ENCODE assay signal across 22 mouse cellular contexts in genomic region chr7:130543181-130543580, GRCm38 (mm10). TPM values are rescaled to one million over a fixed set of nuclear protein-coding genes. Genes with fewer than 3 reads are reported as not detected.
A peak's percentile ranks its signal among the peaks of the same experiment; 100 is the strongest.
DNase-seq lines count a peak whose midpoint lies in the region; ATAC-seq and TF ChIP-seq lines count a peak whose summit lies in the region.
"Had no signal": no experiment of that assay in that cellular context is flagged by ENCODE, and none has a peak within 500 bp of the region (broad histone marks: within the 10 kb centered on the region; RNA-seq: fewer than 3 reads in every experiment).

No protein-coding gene starts in this region.

- no peak for ATAC-seq in midbrain, embryonic 11.5 days (ENCODE audit: low FRiP score)
- no peak for ATAC-seq in midbrain, embryonic 16.5 days
- ATAC-seq: activated CD4-positive, CD25-positive, alpha-beta regulatory T cell, adult 4 months; CD4-positive, CD25-positive, alpha-beta regulatory T cell, adult 4 months; Patski had no signal

- no peak overlapping the region for H3K27ac ChIP-seq in gastrocnemius, adult 2 months
- no peak overlapping the region for H3K27ac ChIP-seq in heart, embryonic 10.5 days
- H3K27ac ChIP-seq in midbrain, embryonic 11.5 days (ENCODE audit: low read depth, low read length), result no peak overlapping the region
- no peak overlapping the region for H3K27ac ChIP-seq in midbrain, embryonic 16.5 days (ENCODE audit: low read length)

- H3K36me3 ChIP-seq in heart, embryonic 10.5 days, result peaks cover 70% of the 10 kb centered on the region
- peaks cover 22% of the 10 kb centered on the region for H3K36me3 ChIP-seq in midbrain, embryonic 11.5 days (ENCODE audit: control insufficient read depth, insufficient read depth, low read length)
- peaks cover 18% of the 10 kb centered on the region for H3K36me3 ChIP-seq in midbrain, embryonic 16.5 days (ENCODE audit: control insufficient read depth, insufficient read depth, low read length)

- H3K4me2 ChIP-seq in midbrain, embryonic 11.5 days, result no peak overlapping the region
- no peak overlapping the region for H3K4me2 ChIP-seq in midbrain, embryonic 16.5 days (ENCODE audit: low read length)

- no peak overlapping the region for H3K9ac ChIP-seq in midbrain, embryonic 11.5 days (ENCODE audit: low read length)
- H3K9ac ChIP-seq in midbrain, embryonic 16.5 days (ENCODE audit: low read depth, low read length), result no peak overlapping the region

- intact Hi-C loops in gastrocnemius, adult 2 months (cut with DNase I), result no loop called here
- intact Hi-C loops in gastrocnemius, postnatal 36 days (cut with DNase I), result no loop called here
- intact Hi-C loops in heart, postnatal 14 days (cut with DNase I), result no loop called here
- intact Hi-C loops in heart, postnatal 10 days (cut with DNase I), result no loop called here

- H3K9me3 ChIP-seq in heart, embryonic 10.5 days, result no peaks in the 10 kb centered on the region
- no peaks in the 10 kb centered on the region for H3K9me3 ChIP-seq in midbrain, embryonic 11.5 days (ENCODE audit: control insufficient read depth, low read length)
- H3K9me3 ChIP-seq in midbrain, embryonic 16.5 days (replicated peaks; ENCODE audit: control insufficient read depth, low read length, poor library complexity, severe bottlenecking), result no peaks in the 10 kb centered on the region
- H3K9me3 ChIP-seq: G1E had no signal

- DNase-seq in gastrocnemius, adult 2 months, result peak; percentile 1
- no peak for DNase-seq in gastrocnemius, postnatal 36 days
- peak; percentile 86 for DNase-seq in heart, adult 11 months
- no peak for DNase-seq in heart, postnatal 14 days
- DNase-seq in heart, embryonic 10.5 days (ENCODE audit: low spot score), result peak; percentile 61
- no peak for DNase-seq in heart, postnatal 10 days
- peak; percentile 49 for DNase-seq in midbrain, embryonic 11.5 days (ENCODE audit: low spot score, missing footprints)
- DNase-seq: adrenal gland, adult 2 months; adrenal gland, adult 8-10 months; adrenal gland, postnatal 10 days; adrenal gland, postnatal 14 days; adrenal gland, postnatal 25 days; adrenal gland, postnatal 36 days; B cell, adult 2 months; cerebellum, adult 11 months; cerebellum, adult 11-12 months had no signal

- H3K4me1 ChIP-seq in heart, embryonic 10.5 days, result peaks cover 11% of the 10 kb centered on the region
- H3K4me1 ChIP-seq in midbrain, embryonic 11.5 days (ENCODE audit: control insufficient read depth, insufficient read depth, low read length), result peaks cover 12% of the 10 kb centered on the region
- H3K4me1 ChIP-seq in midbrain, embryonic 16.5 days (ENCODE audit: control insufficient read depth, insufficient read depth, low read length), result peaks cover 14% of the 10 kb centered on the region

- H3K4me3 ChIP-seq in gastrocnemius, adult 2 months, result no peak overlapping the region
- H3K4me3 ChIP-seq in heart, embryonic 10.5 days, result no peak overlapping the region
- no peak overlapping the region for H3K4me3 ChIP-seq in midbrain, embryonic 11.5 days (ENCODE audit: low read depth, low read length)
- H3K4me3 ChIP-seq in midbrain, embryonic 16.5 days (ENCODE audit: low read depth, low read length), result no peak overlapping the region

- WGBS in heart, embryonic 10.5 days, result 95% methylated on average over 4 of the region's 4 CpGs
- WGBS in midbrain, embryonic 11.5 days, result 98% methylated on average over 4 of the region's 4 CpGs
- 98% methylated on average over 4 of the region's 4 CpGs for WGBS in midbrain, embryonic 16.5 days

- no peaks in the 10 kb centered on the region for H3K27me3 ChIP-seq in heart, embryonic 10.5 days (ENCODE audit: insufficient read depth, poor library complexity, severe bottlenecking)
- no peaks in the 10 kb centered on the region for H3K27me3 ChIP-seq in midbrain, embryonic 11.5 days (ENCODE audit: control insufficient read depth, insufficient read depth, low read length)
- no peaks in the 10 kb centered on the region for H3K27me3 ChIP-seq in midbrain, embryonic 16.5 days (ENCODE audit: control insufficient read depth, insufficient read depth, low read depth, low read length)
- H3K27me3 ChIP-seq: CH12.LX, Patski had no signal

- TF ChIP-seq CTCF in gastrocnemius, adult 2 months (IDR thresholded peaks at IDR 0.05), result no peak

RNA-seq across cellular contexts. Expression of gene Ate1, which starts 23.0 kb away (rescaled TPM):
- 10 to 100 TPM; 36.0 to 36.6 TPM for total RNA-seq in gastrocnemius, adult 2 months (2021)
- total RNA-seq in gastrocnemius, postnatal 36 days (2021), result 10 to 100 TPM; 29.9 to 31.5 TPM
- total RNA-seq in heart, postnatal 14 days (2021), result 10 to 100 TPM; 29.5 to 32.5 TPM
- polyA plus RNA-seq in heart, embryonic 10.5 days (2016; fragmentation: Nextera tagmentation; extraction: Ambion mirVana), result 59.2 and 62.6 TPM in 2 replicates
- total RNA-seq in heart, postnatal 10 days (2021), result 10 to 100 TPM; 37.8 to 40.1 TPM
- 54.8 and 57.1 TPM in 2 replicates for polyA plus RNA-seq in midbrain, embryonic 11.5 days (2014; fragmentation: Nextera tagmentation; extraction: Ambion mirVana)
- 117 and 120 TPM in 2 replicates for polyA plus RNA-seq in midbrain, embryonic 16.5 days (2015; fragmentation: Nextera tagmentation; extraction: Ambion mirVana)

RNA-seq across cellular contexts. Expression of gene Nsmce4a, which starts 29.7 kb away (rescaled TPM):
- 10 to 100 TPM; 28.6 to 33.8 TPM for total RNA-seq in gastrocnemius, adult 2 months (2021)
- 10 to 100 TPM; 24.8 to 27.0 TPM for total RNA-seq in gastrocnemius, postnatal 36 days (2021)
- total RNA-seq in heart, postnatal 14 days (2021), result 10 to 100 TPM; 44.3 to 44.4 TPM
- 131 and 152 TPM in 2 replicates for polyA plus RNA-seq in heart, embryonic 10.5 days (2016; fragmentation: Nextera tagmentation; extraction: Ambion mirVana)
- total RNA-seq in heart, postnatal 10 days (2021), result 10 to 100 TPM; 55.1 to 56.4 TPM
- polyA plus RNA-seq in midbrain, embryonic 11.5 days (2014; fragmentation: Nextera tagmentation; extraction: Ambion mirVana), result 223 and 239 TPM in 2 replicates
- polyA plus RNA-seq in midbrain, embryonic 16.5 days (2015; fragmentation: Nextera tagmentation; extraction: Ambion mirVana), result 70.3 and 73.2 TPM in 2 replicates

RNA-seq across cellular contexts. Expression of gene Tacc2, which starts 34.1 kb away (rescaled TPM):
- 100 to 1,000 TPM; 515 to 576 TPM for total RNA-seq in gastrocnemius, adult 2 months (2021)
- total RNA-seq in gastrocnemius, postnatal 36 days (2021), result 100 to 1,000 TPM; 495 to 686 TPM
- 100 to 1,000 TPM; 316 to 336 TPM for total RNA-seq in heart, postnatal 14 days (2021)
- polyA plus RNA-seq in heart, embryonic 10.5 days (2016; fragmentation: Nextera tagmentation; extraction: Ambion mirVana), result 44.8 and 50.8 TPM in 2 replicates
- 100 to 1,000 TPM; 208 to 286 TPM for total RNA-seq in heart, postnatal 10 days (2021)
- 45.8 and 47.3 TPM in 2 replicates for polyA plus RNA-seq in midbrain, embryonic 11.5 days (2014; fragmentation: Nextera tagmentation; extraction: Ambion mirVana)
- polyA plus RNA-seq in midbrain, embryonic 16.5 days (2015; fragmentation: Nextera tagmentation; extraction: Ambion mirVana), result 61.1 and 66.3 TPM in 2 replicates
- polyA plus RNA-seq: G1E had no signal

Comparison
In these comparisons a context has a peak if more than half of its experiments do, and no peak if none do; other contexts are left out.
1. DNase-seq: peak in gastrocnemius, adult 2 months (single experiment), heart, adult 11 months (single experiment), heart, embryonic 10.5 days (single experiment) and midbrain, embryonic 11.5 days (single experiment); none in gastrocnemius, postnatal 36 days (0 of 2), heart, postnatal 14 days (0 of 2) and heart, postnatal 10 days (0 of 2).